Mouse (Mus musculus): Measurements from ENCODE around the gene Txn2. TPM values are rescaled to one million over a fixed set of nuclear protein-coding genes. Genes with fewer than 3 reads are reported as not detected.

Txn2 gene
- total RNA-seq, 4 experiments from 2014 or later: 189 to 214 (median 212) TPM

GRCm38 (mm10) chr15:77907646-77908518 lies 20.9 kb downstream of the Txn2 start:
- no peak for DNase-seq (ENCODE audit: low spot score in 2 of 2)

GRCm38 (mm10) chr15:77906545-77906944 lies 22.3 kb downstream of the Txn2 start:
- no peak for DNase-seq (ENCODE audit: low spot score in 2 of 2)

- no peak for DNase-seq (ENCODE audit: low spot score in 2 of 2)
These were observed 22.7 kb downstream of the Txn2 start for GRCm38 (mm10) chr15:77906081-77906480.

- peak; percentile 35 to 47 for DNase-seq (ENCODE audit: low spot score in 2 of 2)
These were observed 23.4 kb downstream of the Txn2 start for GRCm38 (mm10) chr15:77905275-77905970.

- no peak for DNase-seq (ENCODE audit: low spot score in 2 of 2)
These were observed 24.4 kb downstream of the Txn2 start for GRCm38 (mm10) chr15:77904363-77904892.

GRCm38 (mm10) chr15:77903176-77903575 lies 25.6 kb downstream of the Txn2 start:
- DNase-seq (ENCODE audit: low spot score in 2 of 2): no peak

- no peak for DNase-seq (ENCODE audit: low spot score in 2 of 2)
These were observed 33.9 kb downstream of the Txn2 start for GRCm38 (mm10) chr15:77894926-77895325.

- no peak for DNase-seq (ENCODE audit: low spot score in 2 of 2)
These were observed 35.5 kb downstream of the Txn2 start for GRCm38 (mm10) chr15:77893292-77893691.

GRCm38 (mm10) chr15:77892420-77892819 lies 36.4 kb downstream of the Txn2 start:
- DNase-seq (ENCODE audit: low spot score in 2 of 2): no peak

GRCm38 (mm10) chr15:77891766-77892165 lies 37.0 kb downstream of the Txn2 start:
- no peak for DNase-seq (ENCODE audit: low spot score in 2 of 2)

GRCm38 (mm10) chr15:77889761-77890422 lies 38.9 kb downstream of the Txn2 start:
- DNase-seq (ENCODE audit: low spot score in 2 of 2): no peak

GRCm38 (mm10) chr15:77888286-77888685 lies 40.5 kb downstream of the Txn2 start:
- DNase-seq (ENCODE audit: low spot score in 2 of 2): no peak

- DNase-seq (ENCODE audit: low spot score in 2 of 2): no peak
These were observed 41.7 kb downstream of the Txn2 start for GRCm38 (mm10) chr15:77887093-77887488.

- DNase-seq (ENCODE audit: low spot score in 2 of 2): no peak
These were observed 42.3 kb downstream of the Txn2 start for GRCm38 (mm10) chr15:77886369-77887092.

GRCm38 (mm10) chr15:77885945-77886344 lies 42.9 kb downstream of the Txn2 start:
- DNase-seq (ENCODE audit: low spot score in 2 of 2): no peak

GRCm38 (mm10) chr15:77885159-77885558 lies 43.6 kb downstream of the Txn2 start:
- no peak for DNase-seq (ENCODE audit: low spot score in 2 of 2)

- no peak for DNase-seq (ENCODE audit: low spot score in 2 of 2)
These were observed 45.2 kb downstream of the Txn2 start for GRCm38 (mm10) chr15:77883697-77884010.

- peak in 1 of 2 experiments; percentile 22 for DNase-seq (ENCODE audit: low spot score in 2 of 2)
These were observed 45.8 kb downstream of the Txn2 start for GRCm38 (mm10) chr15:77882797-77883696.

GRCm38 (mm10) chr15:77882297-77882696 lies 46.5 kb downstream of the Txn2 start:
- DNase-seq (ENCODE audit: low spot score in 2 of 2): no peak

GRCm38 (mm10) chr15:77881698-77882097 lies 47.1 kb downstream of the Txn2 start:
- no peak for DNase-seq (ENCODE audit: low spot score in 2 of 2)

Data from gastrocnemius, adult 8-10 months (tissue).